Mouse (Mus musculus) liver, adult 2 months (tissue): ENCODE results near the gene Met.

Experiments
- CTCF ChIP-seq: fragments of 200-500 bp; IDR thresholded peaks from 2 replicates; pipeline ENCODE4 v1.5.1; 2011; ENCODE audit warnings: low read depth, low read length, control low read depth
- POLR2A ChIP-seq: fragments of 200-500 bp; IDR thresholded peaks from 2 replicates; pipeline ENCODE4 v1.6.1; 2011; ENCODE audit warnings: low read length, control low read depth; ENCODE audit not compliant: insufficient read depth; ENCODE audit errors: extremely low read depth

- TF ChIP-seq CTCF (no peak), POLR2A (no peak)
These were observed 96.1 kb downstream of the Met start for GRCm38 (mm10) chr6:17559657-17560056.
